Mouse (Mus musculus): ENCODE results near the gene Gm5483. TPM values are rescaled to one million over a fixed set of nuclear protein-coding genes. Genes with fewer than 3 reads are reported as not detected.

The Gm5483 gene
- 0.30 and 2.5 TPM in 2 replicates for polyA plus RNA-seq (2012; rRNA removed)

DNA sequence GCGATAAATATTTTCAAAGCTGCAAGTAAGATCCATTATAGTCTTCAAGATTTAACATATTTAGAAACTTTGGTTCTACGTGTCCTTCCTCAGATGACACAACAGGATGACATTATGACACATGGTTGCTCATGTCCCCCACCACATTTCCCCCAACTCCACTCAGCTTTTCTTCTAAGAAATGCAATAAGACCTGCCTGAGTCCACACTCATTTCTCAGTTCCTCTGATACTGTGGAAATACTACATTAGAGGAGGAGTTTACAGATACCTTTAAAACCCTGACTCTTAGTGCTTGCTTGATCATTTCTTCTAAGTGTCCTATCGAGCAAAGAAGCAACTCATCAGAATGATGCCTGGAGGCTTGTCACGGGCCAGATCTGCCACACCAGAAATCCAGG, at the start of gene Gm5483:
Gene Gm5483 (plus strand): TSS at position 301 of the 400 bp plus-strand sequence.

DNA sequence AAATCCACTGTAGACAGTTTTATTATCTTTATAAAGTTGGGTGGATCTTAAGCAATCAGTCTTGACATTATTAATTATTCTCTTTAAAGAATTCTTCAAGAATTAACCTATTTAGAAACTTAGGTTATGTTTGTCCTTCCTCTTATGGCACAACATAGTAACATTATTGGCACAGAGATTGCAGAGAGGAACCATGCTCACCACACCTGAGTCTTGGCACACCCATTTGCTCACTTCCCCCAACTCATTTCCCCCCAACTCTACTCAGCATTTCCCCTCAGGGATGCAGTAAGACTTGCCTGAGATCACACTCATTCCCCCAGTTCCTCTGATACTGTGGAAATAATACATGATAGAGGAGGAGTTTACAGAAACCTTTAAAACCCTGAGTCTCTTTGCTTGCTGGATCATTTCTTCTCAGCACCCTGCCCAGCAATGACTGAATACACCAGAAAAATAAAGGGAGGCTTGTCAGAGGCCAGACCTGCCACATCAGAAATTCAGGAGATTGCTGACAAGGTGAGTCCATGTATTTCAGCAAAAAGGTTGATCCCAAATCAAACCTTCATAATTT, 27.5 kb upstream of the Gm5483 start, which contains the start of gene Stfa2l1:
Gene Stfa2l1 (plus strand): TSS at position 410 of the 574 bp plus-strand sequence.

DNA sequence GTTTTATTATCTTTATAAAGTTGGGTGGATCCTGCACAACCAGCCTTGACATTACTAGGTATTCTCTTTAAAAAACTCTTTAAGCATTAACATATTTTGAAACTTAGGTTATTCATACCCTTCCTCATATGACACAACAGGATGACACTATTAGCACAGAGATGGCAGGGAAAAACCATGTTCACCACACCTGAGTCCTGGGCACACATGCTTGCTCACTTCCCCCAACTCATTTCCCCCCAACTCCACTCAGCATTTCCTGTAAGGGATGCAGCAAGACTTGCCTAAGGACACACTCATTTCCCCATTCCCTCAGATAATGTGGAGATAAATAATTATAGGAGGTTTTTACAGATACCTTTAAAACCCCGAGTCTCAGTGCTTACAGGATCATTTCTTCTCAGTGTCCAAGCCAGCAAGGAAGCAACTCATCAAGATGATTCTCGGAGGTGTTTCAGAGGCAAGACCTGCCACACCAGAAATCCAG, 26.0 kb downstream of the Gm5483 start, which contains the start of gene Gm5416:
Gene Gm5416 (plus strand): TSS at position 437 of the 487 bp plus-strand sequence.

DNA sequence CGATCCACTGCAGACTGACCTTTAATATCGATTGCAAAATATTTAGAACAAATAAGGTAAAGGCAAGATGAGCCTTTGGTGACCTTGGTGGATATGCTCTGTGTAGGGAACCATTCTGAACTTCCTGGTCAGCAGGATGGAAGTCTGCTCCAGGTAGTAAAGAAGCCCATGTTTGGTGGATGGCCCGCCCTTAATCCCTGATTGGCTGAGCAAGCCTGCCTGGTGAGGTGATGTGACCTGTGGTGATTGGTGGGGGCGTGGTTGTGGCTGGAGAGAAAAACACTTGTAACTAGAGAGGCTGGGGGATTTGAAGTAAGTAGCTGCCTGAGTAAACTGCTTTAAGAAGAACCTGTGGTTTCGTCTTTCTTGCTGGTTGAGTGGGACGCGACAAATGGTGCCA, 37.2 kb downstream of the Gm5483 start, which contains the start of gene 2010005H15Rik:
Gene 2010005H15Rik (plus strand): TSS at position 301 of the 400 bp plus-strand sequence.

Other genes starting within 250 kb of the Gm5483 start
- gene Parp9, start 245.7 kb upstream of the Gm5483 start, polyA plus RNA-seq (2012; rRNA removed): 2.3 and 2.9 TPM in 2 replicates
- 1.1 and 1.3 TPM in 2 replicates for gene Dtx3l, start 245.1 kb upstream of the Gm5483 start, polyA plus RNA-seq (2012; rRNA removed)
- gene Kpna1, start 205.5 kb upstream of the Gm5483 start, polyA plus RNA-seq (2012; rRNA removed): 37.7 and 39.9 TPM in 2 replicates
- gene Wdr5b, start 143.0 kb upstream of the Gm5483 start, polyA plus RNA-seq (2012; rRNA removed): 7.2 and 7.3 TPM in 2 replicates
- gene Fam162a, start 112.6 kb upstream of the Gm5483 start, polyA plus RNA-seq (2012; rRNA removed): 128 and 129 TPM in 2 replicates
- gene Ccdc58, start 112.5 kb upstream of the Gm5483 start, polyA plus RNA-seq (2012; rRNA removed): 22.5 and 25.2 TPM in 2 replicates
- gene Csta1, start 53.0 kb upstream of the Gm5483 start, polyA plus RNA-seq (2012; rRNA removed): not detected in 2 replicates
- 1.7 TPM in 1 of 2 replicates, not detected in the other for gene Stfa2l1, start 27.4 kb upstream of the Gm5483 start, polyA plus RNA-seq (2012; rRNA removed)
- not detected in 2 replicates for gene Gm5416, start 26.2 kb downstream of the Gm5483 start, polyA plus RNA-seq (2012; rRNA removed)
- gene 2010005H15Rik, start 37.3 kb downstream of the Gm5483 start, polyA plus RNA-seq (2012; rRNA removed): 0.70 TPM in 1 of 2 replicates, not detected in the other
- gene Stfa1, start 92.7 kb downstream of the Gm5483 start, polyA plus RNA-seq (2012; rRNA removed): 0.30 and 1.8 TPM in 2 replicates
- not detected in 2 replicates for gene BC117090, start 150.1 kb downstream of the Gm5483 start, polyA plus RNA-seq (2012; rRNA removed)
- gene BC100530, start 183.5 kb downstream of the Gm5483 start, polyA plus RNA-seq (2012; rRNA removed): 0.51 and 1.9 TPM in 2 replicates
- 0.88 TPM in 1 of 2 replicates, not detected in the other for gene Stfa2, start 224.2 kb downstream of the Gm5483 start, polyA plus RNA-seq (2012; rRNA removed)

Data from central nervous system, embryonic 18 days (tissue).